Mouse (Mus musculus): ENCODE results near the gene Insl5.

Insl5 gene

DNA sequence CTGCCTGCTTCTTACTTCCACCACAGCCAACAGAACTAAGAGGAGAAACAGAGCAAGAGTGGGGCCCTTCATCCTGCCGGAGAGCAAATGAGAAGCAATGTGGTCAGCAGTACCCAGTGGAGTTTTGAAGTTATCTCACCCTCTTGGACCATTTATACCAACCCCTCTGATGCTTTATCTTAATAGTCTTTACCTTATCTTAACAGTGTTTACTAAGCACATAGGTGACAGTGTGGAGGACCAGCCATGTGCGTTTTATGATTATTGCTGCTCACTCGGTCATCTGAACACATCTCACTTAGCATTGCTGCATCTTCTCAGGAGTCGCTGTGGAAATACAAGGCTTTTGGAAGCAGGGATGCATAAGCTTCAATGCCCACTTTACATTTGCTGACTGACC, at the start of gene Insl5:
TSS of gene Insl5 (minus strand) at position 222 of the 400 bp plus-strand sequence.
- DNase-seq: no peak

- DNase-seq: no peak
These were observed 44.0 kb upstream of the Insl5 start for GRCm38 (mm10) chr4:103070631-103071030.

DNA sequence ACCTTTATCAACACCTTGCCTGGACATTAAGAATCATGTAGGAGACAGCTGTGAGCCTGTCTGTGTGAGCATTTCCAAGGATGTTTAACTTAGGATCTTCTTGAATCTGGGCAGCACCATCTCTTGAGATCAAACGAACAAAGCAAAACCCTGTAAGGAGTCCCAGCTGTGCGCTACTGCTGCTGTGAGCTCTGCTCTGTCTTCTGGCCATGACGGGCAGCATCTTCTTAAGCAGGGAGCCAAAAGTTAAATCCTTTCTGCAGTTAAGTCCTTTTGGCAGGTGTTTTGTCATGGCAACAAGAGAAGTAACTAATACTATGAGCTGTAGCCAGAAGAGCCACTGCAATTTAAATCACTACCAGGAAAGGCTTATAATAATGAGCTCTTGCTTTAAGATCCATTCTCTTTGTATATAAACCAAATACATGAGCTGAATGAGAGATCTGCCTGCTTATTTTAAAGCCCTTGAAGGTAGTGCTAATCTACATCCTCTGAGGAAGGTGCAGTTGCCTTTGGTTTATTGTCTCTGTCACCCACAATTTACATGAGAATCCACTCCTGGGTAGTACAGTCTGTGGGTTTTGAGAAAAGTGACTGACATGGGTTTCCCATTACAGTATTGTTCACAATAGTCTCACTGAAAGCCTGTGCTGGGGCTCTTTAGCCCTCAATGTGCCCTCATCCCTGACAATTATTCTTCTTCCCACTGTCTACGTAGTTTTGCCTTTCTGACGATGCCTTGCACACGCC, 41.4 kb upstream of the Insl5 start:
- no peak for DNase-seq

- DNase-seq: no peak
These were observed 38.3 kb upstream of the Insl5 start for GRCm38 (mm10) chr4:103064976-103065375.

DNA sequence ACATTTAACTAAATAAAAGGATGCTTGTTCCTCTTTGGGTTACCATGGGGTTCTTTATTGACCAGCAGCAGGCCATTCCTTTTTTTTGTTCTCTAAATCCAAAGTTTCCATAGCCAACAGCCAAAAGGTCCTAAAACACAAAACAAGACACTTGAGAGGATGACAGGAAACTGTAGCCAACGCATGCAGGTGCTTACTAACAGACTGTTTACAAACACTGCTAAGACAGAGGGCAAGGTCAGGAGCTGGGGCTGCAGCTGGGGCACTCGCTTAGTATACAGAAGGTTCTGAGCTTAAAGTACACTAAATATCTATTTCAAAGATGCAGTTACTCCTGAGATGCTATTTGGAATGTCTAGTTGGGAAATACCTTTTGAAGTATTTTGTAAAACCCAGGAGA, 37.8 kb upstream of the Insl5 start:
- DNase-seq: no peak

DNA sequence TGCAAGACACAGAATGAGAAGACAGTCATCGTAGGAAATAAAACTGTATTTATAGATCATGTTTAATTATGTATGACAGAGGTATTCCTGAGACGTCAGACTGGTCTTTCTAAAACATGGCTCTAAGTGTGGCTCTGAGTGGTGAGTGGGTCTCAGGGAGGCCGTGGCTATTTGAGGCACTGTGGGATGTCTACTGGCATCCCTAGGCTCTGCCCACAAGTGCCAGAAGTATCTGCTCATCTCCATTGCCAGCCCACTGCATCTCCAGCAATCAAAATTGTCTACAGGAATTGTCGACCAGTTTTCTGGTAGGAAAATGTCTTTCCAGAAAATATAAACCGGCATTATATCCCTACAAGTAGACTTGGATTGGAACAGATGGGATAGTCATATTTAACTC, 30.3 kb upstream of the Insl5 start:
- no peak for DNase-seq

GRCm38 (mm10) chr4:103048046-103048445, 21.4 kb upstream of the Insl5 start:
- DNase-seq: peak in 1 of 2 experiments; percentile 2

DNA sequence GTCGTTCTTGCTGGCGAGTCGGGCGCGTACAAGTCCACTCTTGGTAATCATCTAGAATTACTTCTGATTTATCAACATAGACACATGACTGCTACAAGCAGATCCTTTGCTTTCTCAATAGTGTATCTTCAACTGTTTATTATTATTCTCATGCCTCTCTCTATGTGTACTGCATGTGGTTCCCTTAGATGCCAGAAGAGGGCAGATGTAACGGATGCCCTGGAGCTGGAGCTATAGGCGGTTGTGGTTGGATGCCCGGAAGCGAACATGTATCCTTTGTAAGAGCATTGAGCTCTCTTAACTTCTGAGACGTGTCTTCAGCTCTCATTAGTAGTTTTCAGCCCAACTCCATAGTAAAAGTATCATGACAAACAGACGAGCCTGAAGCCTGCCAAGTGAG, 16.4 kb upstream of the Insl5 start:
- no peak for DNase-seq

- no peak for DNase-seq
These were observed 13.2 kb upstream of the Insl5 start for GRCm38 (mm10) chr4:103039838-103040191.

- no peak for DNase-seq
These were observed 12.6 kb upstream of the Insl5 start for GRCm38 (mm10) chr4:103039103-103039837.

- no peak for DNase-seq
These were observed 1.8 kb upstream of the Insl5 start for GRCm38 (mm10) chr4:103028177-103029088.

- DNase-seq: no peak
These were observed 1.1 kb upstream of the Insl5 start for GRCm38 (mm10) chr4:103027745-103028144.

DNA sequence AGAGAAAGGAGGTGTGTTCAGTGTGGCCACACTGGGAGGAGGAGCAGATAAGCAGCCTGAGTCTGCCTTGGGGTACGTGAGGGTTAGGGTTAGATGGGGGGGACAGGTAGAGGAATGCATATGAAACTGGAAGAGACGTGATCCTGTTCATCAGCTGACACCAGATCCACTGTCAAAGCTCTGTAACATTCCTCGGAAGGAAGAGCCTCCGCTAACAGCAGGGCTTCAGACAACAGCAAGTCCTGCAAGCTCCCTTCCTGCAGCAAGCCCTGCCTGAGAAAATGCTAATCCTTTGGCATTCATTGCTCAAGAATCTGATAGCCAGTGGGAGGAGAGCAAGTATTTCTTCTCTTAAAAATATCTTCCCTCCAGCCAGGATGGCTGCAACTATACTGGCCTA, 13.2 kb downstream of the Insl5 start:
- DNase-seq: no peak

DNA sequence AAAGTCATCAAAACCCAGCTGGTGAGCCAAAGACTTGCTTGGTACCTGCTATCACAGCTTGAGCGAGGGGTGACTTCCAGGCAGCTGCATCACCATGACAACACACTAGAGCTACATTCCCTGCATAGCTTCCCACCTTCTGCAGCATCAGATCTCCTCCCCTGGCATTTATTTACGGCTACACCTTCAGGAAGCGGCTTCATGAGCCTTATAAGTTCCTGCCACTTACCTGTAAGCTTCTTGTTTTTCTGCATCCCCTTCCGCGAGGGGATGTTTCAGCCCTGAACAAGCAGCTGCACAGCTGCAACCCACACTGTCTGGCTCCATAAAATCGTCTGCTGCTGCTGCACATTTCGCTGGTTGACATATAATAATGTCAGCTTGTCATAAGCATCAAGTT, 14.8 kb downstream of the Insl5 start:
- no peak for DNase-seq

DNA sequence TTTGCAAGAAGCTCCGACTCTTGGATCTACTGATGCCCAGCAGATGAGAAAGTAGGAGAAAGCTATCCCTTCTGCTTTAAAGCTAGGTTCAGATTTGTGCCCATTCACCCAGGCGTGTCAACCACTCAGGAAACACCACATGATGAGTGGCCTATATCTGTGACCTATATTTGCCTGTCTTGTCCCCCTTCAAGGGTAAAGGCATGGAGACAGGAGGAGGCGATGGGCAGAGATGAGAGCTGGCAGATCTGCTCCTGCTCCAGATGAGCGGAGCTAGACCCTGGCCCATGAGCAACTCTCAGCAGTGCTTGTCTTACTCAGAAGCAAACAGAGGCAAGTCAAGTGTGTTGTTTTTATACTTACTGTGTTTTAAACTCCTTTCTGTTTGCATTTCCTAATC, 15.9 kb downstream of the Insl5 start:
- DNase-seq: no peak

DNA sequence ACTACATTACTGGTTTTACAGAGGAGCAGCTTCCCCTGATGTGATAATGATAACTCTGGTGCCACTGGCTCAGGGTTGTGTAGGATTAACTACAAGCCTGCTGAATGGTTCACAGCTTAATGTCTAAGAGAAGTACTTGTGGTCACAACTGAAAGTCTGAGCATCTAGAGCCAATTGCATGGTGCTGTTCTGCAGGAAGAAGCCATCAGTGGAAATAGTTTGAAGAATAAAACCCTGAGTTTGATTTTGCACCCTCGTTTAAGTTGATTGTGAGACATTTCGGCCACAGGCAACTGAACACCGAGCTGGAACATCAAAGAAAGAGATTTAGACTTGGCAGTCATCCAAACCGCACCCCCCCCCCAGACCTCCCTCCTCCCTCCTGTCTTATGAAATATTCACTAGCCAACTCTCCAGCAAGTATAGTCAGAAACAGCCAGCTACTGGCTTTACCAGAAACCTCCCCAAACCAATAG, 19.7 kb downstream of the Insl5 start:
- DNase-seq: no peak

DNA sequence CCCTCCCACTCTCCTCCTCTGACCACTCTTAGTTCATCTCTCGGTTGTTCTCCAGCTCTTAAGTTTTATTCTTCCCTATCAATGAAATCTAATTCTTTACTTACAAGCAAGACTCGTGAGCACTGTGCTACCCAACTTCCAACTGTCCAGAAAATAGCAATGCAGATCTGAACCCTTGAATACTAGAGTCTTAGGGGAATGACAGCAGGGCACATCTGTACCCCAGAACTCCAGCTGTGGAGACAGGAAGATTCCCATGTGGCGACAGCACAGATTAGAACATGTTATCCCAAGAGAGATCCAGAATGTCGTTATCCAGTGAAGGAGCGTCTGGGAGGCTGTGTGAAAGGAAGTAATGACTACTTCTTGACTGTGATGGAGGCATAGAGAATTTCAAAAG, 20.4 kb downstream of the Insl5 start:
- no peak for DNase-seq

- DNase-seq: no peak
These were observed 21.3 kb downstream of the Insl5 start for GRCm38 (mm10) chr4:103005190-103005945.

DNA sequence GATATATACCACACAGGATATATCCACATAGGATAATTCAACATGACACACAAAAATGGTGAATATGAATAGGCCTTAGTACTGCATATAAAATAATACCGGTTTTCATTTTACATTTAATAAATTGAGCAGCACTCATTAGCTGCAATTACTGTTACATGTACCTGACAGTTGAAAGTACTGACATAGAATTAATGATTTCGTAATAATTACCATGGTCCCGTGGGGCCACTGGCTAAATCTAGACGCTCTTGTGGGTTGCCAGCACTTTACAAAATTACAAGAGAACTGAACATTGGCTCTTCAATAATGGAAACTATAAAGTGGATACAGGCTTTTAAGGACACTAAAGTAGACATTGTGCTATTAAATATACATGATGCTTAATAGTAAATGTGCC, 22.0 kb downstream of the Insl5 start:
- no peak for DNase-seq

DNA sequence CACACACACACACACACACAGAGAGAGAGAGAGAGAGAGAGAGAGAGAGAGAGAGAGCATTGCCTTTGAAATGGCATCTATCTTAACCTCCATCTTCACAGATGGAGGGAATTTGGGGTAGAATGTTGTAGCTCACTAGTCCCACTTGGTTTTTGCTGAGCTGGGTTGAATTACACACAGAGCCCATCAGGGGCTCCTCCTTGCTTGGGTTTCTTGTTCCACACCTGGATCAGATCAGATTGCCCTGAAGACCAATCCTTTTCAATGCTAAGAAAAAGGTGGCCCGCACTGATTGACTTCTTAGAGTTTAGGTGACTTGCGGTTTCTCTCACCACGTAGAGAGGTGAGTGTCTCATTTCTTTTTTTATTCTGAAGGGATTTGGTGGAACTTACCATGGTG, 35.0 kb downstream of the Insl5 start:
- no peak for DNase-seq

DNA sequence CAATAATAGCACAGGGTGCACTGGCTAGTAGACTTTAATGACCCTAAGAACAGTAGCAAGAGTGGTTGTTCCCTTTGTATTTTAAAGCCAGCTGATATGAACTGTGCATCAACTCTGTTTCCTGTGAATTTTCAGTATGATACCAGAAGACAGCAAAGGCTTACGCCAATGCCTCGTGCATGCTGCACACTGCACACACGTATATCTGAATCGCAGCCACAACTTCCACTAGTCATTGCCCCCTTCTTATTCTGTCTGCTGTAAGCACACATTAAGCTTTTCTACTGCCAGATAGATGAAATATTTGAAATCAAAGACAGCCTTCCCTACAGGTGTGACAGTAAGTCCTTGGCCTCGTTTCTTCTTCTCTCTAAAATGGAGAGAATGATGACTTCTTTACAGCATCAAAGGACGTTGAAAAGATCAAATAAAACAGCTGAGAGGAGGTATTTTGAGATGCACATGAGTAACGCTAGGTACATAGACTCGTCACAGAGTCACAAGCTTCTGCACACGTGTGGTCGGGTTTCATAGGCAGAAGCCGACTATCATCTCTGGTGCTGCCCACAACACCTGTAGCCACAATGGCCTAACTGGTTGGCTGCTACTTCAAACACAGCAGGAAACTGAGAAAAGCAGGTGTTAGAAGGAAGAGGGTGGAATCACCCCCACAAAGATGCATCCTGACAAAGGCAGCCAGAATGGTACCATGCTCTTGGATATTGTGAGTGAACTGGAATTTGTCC, 35.9 kb downstream of the Insl5 start:
- DNase-seq: no peak

- DNase-seq: no peak
These were observed 36.6 kb downstream of the Insl5 start for GRCm38 (mm10) chr4:102990016-102990415.

Measured in cerebellum, adult 18-20 months (tissue).